Mouse (Mus musculus) bone marrow, adult 2 months (tissue): ENCODE measurements around the gene D030056L22Rik.

Experiments used
- CTCF ChIP-seq: fragments of 200-500 bp; IDR thresholded peaks from 2 replicates; pipeline ENCODE4 v1.5.1; 2011; ENCODE audit warnings: low read length, control low read depth; ENCODE audit not compliant: control insufficient read depth, insufficient read depth
- POLR2A ChIP-seq: fragments of 200-500 bp; IDR thresholded peaks from 2 replicates; pipeline ENCODE4 v1.6.1; 2011; ENCODE audit warnings: low read depth, mild to moderate bottlenecking, control low read depth, low read length, borderline replicate concordance; ENCODE audit not compliant: control insufficient read depth

GRCm38 (mm10) chr19:18747379-18747778, 34.4 kb downstream of the D030056L22Rik start:
- TF ChIP-seq POLR2A: no peak
- TF ChIP-seq CTCF: no peak
